ENCODE assay signal across 25 mouse cellular contexts in the genomic region with DNA sequence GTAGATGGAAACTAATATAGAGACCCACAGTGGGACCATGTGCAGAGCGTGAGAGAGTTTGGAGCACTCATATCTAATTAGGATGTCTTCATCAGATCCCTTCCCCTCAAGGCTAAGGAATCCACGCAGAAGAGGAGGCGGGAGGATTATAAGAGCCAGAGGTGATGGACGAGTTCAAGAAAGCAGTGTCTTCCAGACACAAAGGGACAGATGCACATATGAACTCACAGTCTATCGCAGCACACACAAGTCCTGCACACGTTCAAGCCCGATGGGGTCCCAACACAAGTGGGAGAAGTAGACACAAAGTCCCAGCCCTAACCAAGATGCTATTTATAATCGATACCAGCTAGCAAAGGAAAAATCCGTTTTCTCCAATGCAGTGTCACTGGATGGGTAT.
"Had no signal": no experiment of that assay in that cellular context is flagged by ENCODE, and none has a peak within 500 bp of the region (broad histone marks: within the 10 kb centered on the region; RNA-seq: fewer than 3 reads in every experiment).

No protein-coding gene starts in this region.

- H3K27me3 ChIP-seq: embryonic facial prominence, embryonic 12.5 days; embryonic facial prominence, embryonic 13.5 days; embryonic facial prominence, embryonic 15.5 days; forebrain, embryonic 12.5 days; forebrain, embryonic 13.5 days; forebrain, embryonic 15.5 days had no signal

- H3K4me3 ChIP-seq: embryonic facial prominence, embryonic 10.5 days; embryonic facial prominence, embryonic 12.5 days; embryonic facial prominence, embryonic 13.5 days; embryonic facial prominence, embryonic 15.5 days; erythroblast, embryonic 14.5 days; forebrain, embryonic 10.5 days; forebrain, embryonic 12.5 days; forebrain, embryonic 13.5 days; forebrain, embryonic 15.5 days; gastrocnemius, adult 2 months; heart, adult 2 months had no signal

- H3K4me1 ChIP-seq: embryonic facial prominence, embryonic 12.5 days; embryonic facial prominence, embryonic 13.5 days; forebrain, embryonic 10.5 days; forebrain, embryonic 12.5 days; forebrain, embryonic 13.5 days; forebrain, embryonic 15.5 days had no signal

- DNase-seq: cerebellum, adult 8-10 months; cerebellum, adult 9-10 months; cerebellum, adult 9-11 months; cerebellum, postnatal 10 days; cerebellum, postnatal 14 days; cerebellum, postnatal 25 days; cerebellum, postnatal 36 days; embryo, embryonic 11 days; forebrain, postnatal 0 days; gastrocnemius, adult 2 months; gastrocnemius, postnatal 10 days; gastrocnemius, postnatal 14 days; gastrocnemius, postnatal 25 days; gastrocnemius, postnatal 36 days; heart, adult 18-20 months; heart, adult 2 months had no signal

- H3K9me3 ChIP-seq: embryonic facial prominence, embryonic 10.5 days; embryonic facial prominence, embryonic 12.5 days; embryonic facial prominence, embryonic 13.5 days; embryonic facial prominence, embryonic 15.5 days; forebrain, embryonic 10.5 days; forebrain, embryonic 12.5 days; forebrain, embryonic 13.5 days; forebrain, embryonic 15.5 days had no signal

- H3K36me3 ChIP-seq: embryonic facial prominence, embryonic 10.5 days; embryonic facial prominence, embryonic 12.5 days; embryonic facial prominence, embryonic 13.5 days; embryonic facial prominence, embryonic 15.5 days; forebrain, embryonic 10.5 days; forebrain, embryonic 12.5 days; forebrain, embryonic 15.5 days had no signal

- H3K27ac ChIP-seq: embryonic facial prominence, embryonic 10.5 days; embryonic facial prominence, embryonic 12.5 days; embryonic facial prominence, embryonic 13.5 days; embryonic facial prominence, embryonic 15.5 days; forebrain, embryonic 10.5 days; forebrain, embryonic 12.5 days; forebrain, embryonic 13.5 days; forebrain, embryonic 15.5 days; gastrocnemius, adult 2 months; heart, adult 2 months had no signal
